Mouse (Mus musculus): ENCODE data around the gene Slc23a4. TPM values are rescaled to one million over a fixed set of nuclear protein-coding genes. Genes with fewer than 3 reads are reported as not detected.

Slc23a4 gene
- polyA plus RNA-seq, 1 experiment from 2014 or later: 0.20 TPM

DNA sequence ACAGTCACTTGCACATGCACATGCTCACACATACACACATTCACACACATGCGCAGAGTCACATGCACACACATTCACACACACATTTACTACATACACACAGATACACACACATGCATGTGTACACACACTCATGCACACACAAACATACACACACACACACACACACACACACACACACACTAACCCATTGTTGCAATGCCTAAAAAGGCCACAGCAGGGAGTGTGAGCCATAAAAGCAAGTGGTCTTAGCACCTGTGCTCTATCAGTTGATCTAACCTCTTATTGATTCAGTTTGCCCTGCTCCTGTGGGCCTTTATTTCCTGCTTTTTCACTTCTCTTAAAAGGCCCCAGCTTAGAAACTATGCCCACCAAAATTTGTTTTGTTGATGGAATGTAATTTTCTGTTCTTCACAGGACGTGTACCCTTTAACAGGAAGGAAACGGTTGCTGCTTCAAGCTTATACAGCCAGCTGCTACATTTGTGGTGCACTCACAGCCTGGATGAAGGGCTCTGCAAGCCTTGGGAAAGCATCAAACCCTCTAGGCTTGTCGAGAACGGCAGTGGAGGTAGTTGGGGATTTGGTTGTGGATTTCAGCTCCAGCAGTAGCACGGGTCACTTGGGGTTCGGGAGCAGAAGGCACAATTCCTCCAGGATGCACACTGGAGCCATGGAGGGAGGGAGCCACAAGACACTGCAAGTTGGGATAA, 36.1 kb downstream of the Slc23a4 start:
- Histone ChIP-seq H3K27ac (replicated peaks) (no peak overlapping the region), H3K27me3 (replicated peaks; ENCODE audit: low read depth, poor library complexity, severe bottlenecking) (peaks cover 24% of the 10 kb centered on the region; the same call in 1 of the 2 replicates), H3K9me3 (no peaks in the 10 kb centered on the region), H3K4me3 (no peak overlapping the region), H3K4me1 (peaks cover 23% of the 10 kb centered on the region), H3K36me3 (replicated peaks) (no peaks in the 10 kb centered on the region)
- DNase-seq (ENCODE audit: low spot score): no peak
- WGBS: 79% methylated on average over 7 of the region's 7 CpGs

DNA sequence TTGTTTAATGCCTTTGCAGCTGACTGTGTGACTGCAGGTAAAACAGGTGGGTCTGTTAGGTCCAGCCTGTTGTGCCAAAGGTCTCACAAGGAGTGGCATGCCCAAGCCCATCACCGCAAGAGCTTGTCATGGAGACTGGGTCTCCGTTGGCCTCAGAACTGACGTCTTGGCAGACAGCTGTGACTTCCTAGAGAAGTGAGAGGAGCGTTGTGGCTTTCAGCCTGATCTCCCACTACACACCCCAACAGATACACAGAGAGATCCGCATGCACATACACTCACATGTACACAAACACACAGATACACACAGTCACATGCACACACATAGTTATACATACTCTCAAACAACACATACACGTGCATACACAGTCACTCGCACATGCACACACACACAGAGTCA, 36.7 kb downstream of the Slc23a4 start:
- peaks cover 23% of the 10 kb centered on the region for H3K4me1 ChIP-seq
- WGBS: 84% methylated on average over 7 of the region's 7 CpGs
- H3K4me3 ChIP-seq: no peak overlapping the region
- no peaks in the 10 kb centered on the region for H3K9me3 ChIP-seq
- peaks cover 24% of the 10 kb centered on the region; the same call in 1 of the 2 replicates for H3K27me3 ChIP-seq (replicated peaks; ENCODE audit: low read depth, poor library complexity, severe bottlenecking)
- H3K36me3 ChIP-seq (replicated peaks): no peaks in the 10 kb centered on the region
- H3K27ac ChIP-seq (replicated peaks): no peak overlapping the region
- DNase-seq (ENCODE audit: low spot score): no peak

GRCm38 (mm10) chr6:34948461-34948860, 39.7 kb downstream of the Slc23a4 start:
- WGBS: 19% methylated on average over 11 of the region's 11 CpGs
- 0 out of 2 replicates have a peak overlapping the region, but pooled peaks have one; percentile 15 for H3K27ac ChIP-seq (replicated peaks)
- H3K4me1 ChIP-seq: peaks cover 18% of the 10 kb centered on the region
- H3K36me3 ChIP-seq (replicated peaks): no peaks in the 10 kb centered on the region
- peaks cover 24% of the 10 kb centered on the region; the same call in 1 of the 2 replicates for H3K27me3 ChIP-seq (replicated peaks; ENCODE audit: low read depth, poor library complexity, severe bottlenecking)
- no peaks in the 10 kb centered on the region for H3K9me3 ChIP-seq
- no peak for DNase-seq (ENCODE audit: low spot score)
- peak overlapping the region; percentile 45 for H3K4me3 ChIP-seq

DNA sequence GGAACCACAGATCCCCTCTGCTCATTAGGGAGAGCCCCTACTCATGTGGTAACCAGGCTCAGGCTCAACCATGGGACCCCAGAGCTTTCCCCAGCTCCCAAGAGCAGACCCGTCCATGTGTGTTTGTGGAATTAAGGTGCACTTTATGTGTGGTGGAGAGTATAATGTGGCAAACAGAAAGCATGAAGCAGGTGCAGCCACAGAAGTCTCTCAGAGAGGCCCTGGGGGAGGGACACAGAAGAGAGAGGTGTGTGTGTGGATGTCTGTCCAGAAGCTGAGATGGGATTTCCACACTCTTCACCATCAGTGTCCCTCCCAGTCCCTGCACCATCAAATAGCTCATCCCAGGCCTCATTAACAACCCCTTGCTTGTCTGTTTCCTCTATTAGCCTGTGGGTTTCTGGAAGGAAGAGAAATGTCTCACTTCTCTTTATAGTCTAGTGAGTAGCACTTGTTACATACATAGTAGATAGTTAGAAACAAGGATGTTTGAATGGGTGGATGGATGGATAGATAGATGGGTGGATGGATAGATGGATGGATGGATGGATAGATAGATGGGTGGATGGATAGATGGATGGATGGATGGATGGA, 41.6 kb downstream of the Slc23a4 start:
- WGBS: 89% methylated on average over 1 of the region's 1 CpGs
- peaks cover 18% of the 10 kb centered on the region for H3K4me1 ChIP-seq

DNA sequence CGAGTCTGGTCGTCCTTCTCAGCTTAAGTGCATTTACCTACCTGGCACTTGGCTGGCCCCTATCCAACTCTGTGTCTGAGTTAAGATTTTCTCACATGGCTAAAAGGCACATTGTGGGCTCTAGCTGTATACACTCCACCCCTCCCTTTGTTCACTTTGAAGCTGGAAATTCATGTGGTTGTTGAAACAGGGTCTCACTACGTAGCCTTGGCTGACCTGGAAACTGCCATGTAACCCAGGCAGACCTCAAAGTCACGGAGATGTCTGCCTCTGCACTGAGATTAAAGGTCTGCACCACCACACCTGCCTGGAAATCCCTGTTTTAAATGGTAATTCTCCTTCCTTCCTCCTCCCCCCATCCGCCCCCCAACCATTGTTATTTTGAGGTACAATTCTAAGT, 44.7 kb downstream of the Slc23a4 start:
- DNase-seq (ENCODE audit: low spot score): no peak
- WGBS: 84% methylated on average over 5 of the region's 5 CpGs
- H3K27me3 ChIP-seq (replicated peaks; ENCODE audit: low read depth, poor library complexity, severe bottlenecking): peaks cover 6% of the 10 kb centered on the region; the same call in 1 of the 2 replicates

More for the DNA sequence above, 41.6 kb downstream of the Slc23a4 start:
- Histone ChIP-seq H3K9me3 (no peaks in the 10 kb centered on the region), H3K36me3 (replicated peaks) (no peaks in the 10 kb centered on the region), H3K27me3 (replicated peaks; ENCODE audit: low read depth, poor library complexity, severe bottlenecking) (peaks cover 24% of the 10 kb centered on the region; the same call in 1 of the 2 replicates), H3K27ac (replicated peaks) (no peak overlapping the region), H3K4me3 (no peak overlapping the region)
- no peak for DNase-seq (ENCODE audit: low spot score)

GRCm38 (mm10) chr6:34942446-34942845, 45.8 kb downstream of the Slc23a4 start:
- Histone ChIP-seq H3K9me3 (no peaks in the 10 kb centered on the region), H3K4me1 (peaks cover 22% of the 10 kb centered on the region), H3K27ac (replicated peaks) (no peak overlapping the region), H3K36me3 (replicated peaks) (no peaks in the 10 kb centered on the region), H3K27me3 (replicated peaks; ENCODE audit: low read depth, poor library complexity, severe bottlenecking) (no peaks in the 10 kb centered on the region), H3K4me3 (no peak overlapping the region)
- 87% methylated on average over 9 of the region's 9 CpGs for WGBS
- DNase-seq (ENCODE audit: low spot score): no peak

More for the DNA sequence above, 44.7 kb downstream of the Slc23a4 start:
- H3K27ac ChIP-seq (replicated peaks): no peak overlapping the region
- no peaks in the 10 kb centered on the region for H3K36me3 ChIP-seq (replicated peaks)
- no peak overlapping the region for H3K4me3 ChIP-seq
- no peaks in the 10 kb centered on the region for H3K9me3 ChIP-seq
- peaks cover 19% of the 10 kb centered on the region for H3K4me1 ChIP-seq

DNA sequence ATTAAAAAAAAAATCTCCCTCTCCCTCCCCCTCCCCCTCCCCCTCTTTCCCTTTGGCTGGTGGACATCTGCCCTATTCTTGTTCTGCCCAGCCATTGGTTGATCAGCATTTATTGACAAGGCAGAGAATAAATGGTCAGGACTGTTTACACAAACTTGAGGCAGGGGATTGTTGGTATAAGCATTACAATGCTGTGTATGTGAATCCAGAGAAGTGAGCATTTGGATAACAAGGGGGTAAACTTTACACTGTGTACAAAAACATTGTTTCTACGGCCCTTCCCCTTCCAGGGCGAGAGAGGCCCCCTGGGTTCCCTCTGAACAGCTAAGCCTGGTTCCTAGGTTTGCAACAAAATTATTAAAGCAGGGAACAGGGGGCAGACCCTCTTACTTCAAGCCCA, 46.7 kb downstream of the Slc23a4 start:
- Histone ChIP-seq H3K27ac (replicated peaks) (no peak overlapping the region), H3K4me3 (no peak overlapping the region)
- WGBS: 75% methylated on average over 2 of the region's 2 CpGs

GRCm38 (mm10) chr6:34939451-34939850, 48.8 kb downstream of the Slc23a4 start:
- Histone ChIP-seq H3K36me3 (replicated peaks) (no peaks in the 10 kb centered on the region), H3K27ac (replicated peaks) (no peak overlapping the region), H3K4me1 (peaks cover 17% of the 10 kb centered on the region), H3K4me3 (no peak overlapping the region), H3K27me3 (replicated peaks; ENCODE audit: low read depth, poor library complexity, severe bottlenecking) (no peaks in the 10 kb centered on the region), H3K9me3 (no peaks in the 10 kb centered on the region)
- DNase-seq (ENCODE audit: low spot score): no peak
- 89% methylated on average over 8 of the region's 8 CpGs for WGBS

More for the DNA sequence above, 46.7 kb downstream of the Slc23a4 start:
- Histone ChIP-seq H3K27me3 (replicated peaks; ENCODE audit: low read depth, poor library complexity, severe bottlenecking) (no peaks in the 10 kb centered on the region), H3K36me3 (replicated peaks) (no peaks in the 10 kb centered on the region), H3K4me1 (peaks cover 22% of the 10 kb centered on the region), H3K9me3 (no peaks in the 10 kb centered on the region)
- no peak for DNase-seq (ENCODE audit: low spot score)

DNA sequence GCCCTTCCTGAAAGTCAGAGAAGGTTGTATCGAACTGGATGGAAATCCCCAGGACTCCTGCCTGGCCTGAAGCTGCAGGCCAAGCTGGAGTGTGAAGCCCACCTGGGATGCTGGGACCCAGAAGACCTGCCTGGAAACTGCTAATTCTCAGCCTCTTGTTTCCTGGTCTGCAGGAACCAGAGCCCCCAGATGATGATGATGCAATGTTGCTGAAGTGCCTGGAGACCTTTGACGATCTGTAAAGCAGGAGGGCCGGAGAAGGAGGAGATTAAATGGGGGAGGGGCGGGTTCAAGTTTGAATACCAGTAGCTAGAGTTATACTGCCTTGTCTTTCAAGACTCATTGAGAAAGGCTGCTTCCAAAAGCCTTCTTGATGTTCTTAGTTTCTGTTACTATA, 49.3 kb downstream of the Slc23a4 start:
- Histone ChIP-seq H3K36me3 (replicated peaks) (no peaks in the 10 kb centered on the region), H3K4me3 (no peak overlapping the region), H3K27ac (replicated peaks) (no peak overlapping the region), H3K9me3 (no peaks in the 10 kb centered on the region), H3K27me3 (replicated peaks; ENCODE audit: low read depth, poor library complexity, severe bottlenecking) (no peaks in the 10 kb centered on the region), H3K4me1 (peaks cover 12% of the 10 kb centered on the region)
- no peak for DNase-seq (ENCODE audit: low spot score)
- WGBS: 52% methylated on average over 4 of the region's 4 CpGs

DNA sequence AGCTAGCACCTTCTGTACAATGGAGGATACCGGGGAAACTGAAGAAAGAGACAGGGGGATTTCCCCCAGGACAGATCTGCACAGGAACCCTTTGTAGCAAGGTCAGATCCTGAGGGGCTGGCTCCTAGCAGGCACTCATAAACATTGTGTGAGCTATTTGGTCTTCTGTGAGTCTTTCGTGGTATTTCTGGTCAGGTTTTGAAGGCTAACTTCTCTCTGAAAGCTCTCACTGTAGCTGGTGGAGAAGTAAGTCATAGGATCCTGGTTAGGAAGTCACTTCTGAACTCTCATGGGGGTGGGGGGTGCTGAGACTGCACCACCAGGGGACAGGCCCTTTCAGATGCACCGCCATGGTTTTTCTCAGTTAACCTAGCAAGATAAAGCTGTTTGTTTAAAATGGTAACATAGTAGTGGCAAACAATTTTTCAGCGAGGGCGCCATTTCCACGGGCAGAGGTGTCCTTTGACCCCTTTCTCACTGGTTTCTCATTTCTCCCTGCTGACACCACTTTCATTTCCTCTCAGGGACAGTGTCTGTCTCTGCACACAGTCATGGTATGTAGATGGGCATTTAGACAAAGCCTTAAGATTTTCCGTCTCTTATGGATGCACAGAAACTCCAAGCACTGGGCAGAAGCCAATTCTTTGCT, 49.8 kb downstream of the Slc23a4 start:
- DNase-seq (ENCODE audit: low spot score): no peak
- H3K4me1 ChIP-seq: peaks cover 11% of the 10 kb centered on the region
- no peaks in the 10 kb centered on the region for H3K9me3 ChIP-seq
- 74% methylated on average over 7 of the region's 7 CpGs for WGBS
- no peaks in the 10 kb centered on the region for H3K36me3 ChIP-seq (replicated peaks)
- no peaks in the 10 kb centered on the region for H3K27me3 ChIP-seq (replicated peaks; ENCODE audit: low read depth, poor library complexity, severe bottlenecking)
- no peak overlapping the region for H3K4me3 ChIP-seq
- no peak overlapping the region for H3K27ac ChIP-seq (replicated peaks)

DNA sequence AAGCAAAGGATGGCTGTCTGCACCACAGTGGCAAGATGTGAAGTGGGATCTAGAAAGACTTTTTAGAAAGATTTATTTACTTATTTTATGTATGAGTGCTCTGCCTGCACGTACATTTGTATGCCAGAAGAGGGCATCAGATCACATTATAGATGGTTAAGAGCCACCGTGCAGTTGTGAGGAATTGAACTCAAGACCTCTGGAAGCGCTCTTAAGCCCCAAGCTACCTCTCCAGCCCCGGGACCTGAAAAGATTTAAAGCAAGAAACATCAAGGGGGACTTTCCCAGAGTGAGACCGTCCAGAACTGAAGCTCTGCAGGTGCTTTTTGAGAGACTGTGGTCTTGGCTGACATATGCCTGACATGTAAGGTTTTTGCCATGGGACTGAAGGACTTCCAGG, 51.5 kb downstream of the Slc23a4 start:
- no peak for DNase-seq (ENCODE audit: low spot score)
- H3K4me1 ChIP-seq: peaks cover 11% of the 10 kb centered on the region
- 71% methylated on average over 5 of the region's 5 CpGs for WGBS

DNA sequence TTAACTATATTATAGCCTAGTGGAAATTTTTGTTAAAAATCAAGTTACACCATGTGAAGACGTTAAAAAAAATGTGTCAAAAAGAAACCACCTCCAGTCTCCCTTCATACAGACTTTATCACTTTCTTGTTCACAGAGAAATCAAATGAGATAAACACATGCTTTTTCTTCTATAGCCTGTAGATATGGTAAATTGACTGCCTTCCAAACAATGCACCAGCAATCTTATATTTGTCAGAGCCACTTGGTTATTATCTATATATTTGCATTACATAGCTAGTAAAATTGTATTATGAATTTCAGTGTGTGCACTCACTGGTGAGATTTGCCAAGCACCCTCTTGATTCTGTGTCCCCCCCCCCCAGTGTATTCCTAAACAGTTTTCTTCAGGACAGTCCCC, 55.6 kb downstream of the Slc23a4 start:
- WGBS: 88% methylated on average over 1 of the region's 1 CpGs
- Histone ChIP-seq H3K36me3 (replicated peaks) (no peaks in the 10 kb centered on the region), H3K4me3 (no peak overlapping the region), H3K27me3 (replicated peaks; ENCODE audit: low read depth, poor library complexity, severe bottlenecking) (no peaks in the 10 kb centered on the region), H3K9me3 (no peaks in the 10 kb centered on the region), H3K27ac (replicated peaks) (no peak overlapping the region), H3K4me1 (no peaks in the 10 kb centered on the region)
- no peak for DNase-seq (ENCODE audit: low spot score)

More for the DNA sequence above, 51.5 kb downstream of the Slc23a4 start:
- H3K27me3 ChIP-seq (replicated peaks; ENCODE audit: low read depth, poor library complexity, severe bottlenecking): no peaks in the 10 kb centered on the region
- H3K4me3 ChIP-seq: no peak overlapping the region
- no peak overlapping the region for H3K27ac ChIP-seq (replicated peaks)
- no peaks in the 10 kb centered on the region for H3K36me3 ChIP-seq (replicated peaks)
- no peaks in the 10 kb centered on the region for H3K9me3 ChIP-seq
